Mouse (Mus musculus) small intestine, adult 2 months (tissue): ENCODE results near the gene Acy3.

ENCODE experiments used
- CTCF ChIP-seq: fragments of 200-500 bp; IDR thresholded peaks from 2 replicates; pipeline ENCODE4 v1.5.1; 2012; ENCODE audit warnings: low read depth, mild to moderate bottlenecking, control low read depth, inconsistent platforms, low read length, moderate library complexity, mixed read lengths; ENCODE audit not compliant: insufficient replicate concordance, insufficient read length; ENCODE audit errors: extremely low read depth
- POLR2A ChIP-seq: fragments of 200-500 bp; IDR thresholded peaks from 2 replicates; pipeline ENCODE4 v1.6.1; 2012; ENCODE audit warnings: low read depth, mild to moderate bottlenecking, control low read depth, inconsistent platforms, low read length, moderate library complexity

DNA sequence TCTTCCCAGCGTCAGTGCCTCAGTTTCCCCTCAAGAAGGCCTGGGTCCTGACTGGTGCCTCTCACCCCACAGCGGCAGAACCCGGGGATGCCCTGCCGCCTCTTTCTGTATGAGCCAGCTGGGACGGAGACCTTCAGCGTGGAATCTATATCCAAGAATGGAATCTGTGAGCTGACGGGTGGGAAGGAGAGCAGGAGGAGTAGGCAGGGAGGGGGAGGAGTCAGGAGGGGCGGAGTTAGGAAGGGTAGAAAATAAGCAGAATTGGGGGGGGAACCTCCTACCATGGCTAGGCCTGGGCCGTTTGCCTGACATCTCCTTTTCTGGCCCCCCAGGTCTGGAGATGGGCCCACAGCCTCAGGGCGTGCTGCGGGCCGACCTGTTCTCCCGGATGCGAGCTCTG lies 1.7 kb downstream of the Acy3 start:
- TF ChIP-seq POLR2A (no peak), CTCF (no peak)
